Mouse (Mus musculus) myocyte (in vitro differentiated cells): Measurements from ENCODE around the gene Epas1. TPM values are rescaled to one million over a fixed set of nuclear protein-coding genes. Genes with fewer than 3 reads are reported as not detected.

Experiments
- H3K27me3 ChIP-seq: one replicate; pipeline ENCODE4 v1.6.1; 2011; ENCODE audit not compliant: control insufficient read depth, insufficient read depth, insufficient read length
- H3K36me3 ChIP-seq: one replicate; pipeline ENCODE4 v1.6.1; 2011; ENCODE audit not compliant: control insufficient read depth, insufficient read depth
- H3K4me2 ChIP-seq: one replicate; pipeline ENCODE4 v1.6.1; 2011; ENCODE audit warnings: low read depth, control low read depth
- H3K4me3 ChIP-seq: one replicate; pipeline ENCODE4 v1.5.1; 2011; ENCODE audit warnings: mild to moderate bottlenecking, control low read depth, moderate library complexity
- H3K79me2 ChIP-seq: one replicate; pipeline ENCODE4 v1.6.1; 2011; ENCODE audit not compliant: control insufficient read depth, insufficient read depth
- H3ac ChIP-seq: one replicate; pipeline ENCODE4 v1.6.1; 2011; ENCODE audit not compliant: control insufficient read depth, insufficient read length
- CEBPB ChIP-seq: IDR thresholded peaks from 2 replicates; pipeline ENCODE4 v1.6.1; 2011; ENCODE audit warnings: mild to moderate bottlenecking, moderate library complexity; ENCODE audit not compliant: poor library complexity, insufficient read depth, severe bottlenecking
- E2F4 ChIP-seq: IDR thresholded peaks from one replicate; pipeline ENCODE4 v1.6.1; 2011; ENCODE audit warnings: mild to moderate bottlenecking, control low read depth, moderate library complexity; ENCODE audit not compliant: insufficient read depth
- MAX ChIP-seq: IDR thresholded peaks from one replicate; pipeline ENCODE4 v1.6.1; 2011; ENCODE audit warnings: low read depth, mild to moderate bottlenecking, control low read depth
- MYOD1 ChIP-seq, 3 experiments: IDR thresholded peaks; one replicate each; pipeline ENCODE4 v1.6.1; 2011; ENCODE audit warnings: control low read depth in 2 of 3, low read depth in 2 of 3, mild to moderate bottlenecking in 2 of 3, moderate library complexity in 1 of 3; ENCODE audit not compliant: insufficient read length in 2 of 3, control insufficient read depth in 1 of 3
- MYOG ChIP-seq, 3 experiments: IDR thresholded peaks; one replicate each; pipeline ENCODE4 v1.6.1; 2011; ENCODE audit warnings: control low read depth in 2 of 3, low read depth in 2 of 3, mild to moderate bottlenecking in 2 of 3; ENCODE audit not compliant: insufficient read length in 2 of 3, control insufficient read depth in 1 of 3, insufficient read depth in 1 of 3
- POLR2A ChIP-seq: IDR thresholded peaks from one replicate; pipeline ENCODE4 v1.6.1; 2011; ENCODE audit warnings: low read depth, mild to moderate bottlenecking, control low read depth, moderate library complexity; ENCODE audit not compliant: insufficient read length
- POLR2AphosphoS2 ChIP-seq: IDR thresholded peaks from one replicate; pipeline ENCODE4 v1.6.1; 2011; ENCODE audit warnings: low read depth, control low read depth; ENCODE audit not compliant: insufficient read length
- REST ChIP-seq: IDR thresholded peaks from one replicate; pipeline ENCODE4 v1.6.1; 2011; ENCODE audit warnings: mild to moderate bottlenecking, control low read depth, moderate library complexity; ENCODE audit not compliant: insufficient read depth, insufficient read length
- SRF ChIP-seq: IDR thresholded peaks from one replicate; pipeline ENCODE4 v1.6.1; 2011; ENCODE audit warnings: low read depth; ENCODE audit not compliant: control insufficient read depth, insufficient read length
- TCF12 ChIP-seq: IDR thresholded peaks from one replicate; pipeline ENCODE4 v1.6.1; 2011; ENCODE audit warnings: mild to moderate bottlenecking, control low read depth; ENCODE audit not compliant: poor library complexity, insufficient read depth, severe bottlenecking
- TCF3 ChIP-seq: IDR thresholded peaks from one replicate; pipeline ENCODE4 v1.6.1; 2011; ENCODE audit warnings: low read depth, control low read depth; ENCODE audit not compliant: insufficient read length
- USF1 ChIP-seq: IDR thresholded peaks from one replicate; pipeline ENCODE4 v1.6.1; 2011; ENCODE audit warnings: low read depth, mild to moderate bottlenecking, control low read depth, moderate library complexity
- polyA plus RNA-seq: library from polyadenylated mRNA; unstranded; fragments of >200 nt; fragmentation: generic; extraction: Trizol; gene quantifications from one replicate; pipeline ENCODE4 v1.2.1, GENCODE M21; 2012; ENCODE audit warnings: missing spikeins

The Epas1 gene
- polyA plus RNA-seq, 1 experiment = 0.06 TPM

- H3ac ChIP-seq = no peak overlapping the region
- H3K4me3 ChIP-seq = no peak overlapping the region
- no peak overlapping the region for H3K4me2 ChIP-seq
- H3K27me3 ChIP-seq = no peaks in the 10 kb centered on the region
- H3K36me3 ChIP-seq = no peaks in the 10 kb centered on the region
- TF ChIP-seq MYOD1 (IDR thresholded peaks at IDR 0.05; ENCODE audit: control insufficient read depth in 1 of 3, insufficient read length in 2 of 3, low read depth in 2 of 3) (no peak), MYOG (IDR thresholded peaks at IDR 0.05; ENCODE audit: control insufficient read depth in 1 of 3, insufficient read depth in 1 of 3, insufficient read length in 2 of 3, low read depth in 2 of 3) (no peak), SRF (no peak), REST (no peak), POLR2AphosphoS2 (no peak), POLR2A (no peak), CEBPB (no peak)
- no peaks in the 10 kb centered on the region for H3K79me2 ChIP-seq
These were observed 22.2 kb upstream of the Epas1 start for GRCm38 (mm10) chr17:86731273-86731672.

DNA sequence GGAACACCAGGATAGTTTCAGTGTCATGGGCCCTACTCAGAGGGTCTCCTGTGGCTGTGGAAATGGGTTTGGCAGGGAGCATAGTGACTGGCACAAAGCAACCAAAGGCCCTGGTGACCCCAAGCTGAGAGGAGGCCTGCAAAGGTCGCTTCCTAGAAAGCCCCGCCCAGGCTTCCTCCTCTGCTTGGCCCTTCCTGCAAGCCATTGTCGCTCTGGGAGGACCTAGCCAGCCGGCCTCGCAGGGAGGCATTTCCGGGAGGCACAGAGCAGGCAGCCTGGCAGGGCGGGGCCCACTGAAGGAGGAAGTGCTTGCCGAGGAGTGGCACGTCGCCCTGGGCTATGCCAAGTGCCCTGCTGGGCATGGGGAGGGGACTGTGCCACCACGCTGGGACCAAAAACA lies 21.5 kb upstream of the Epas1 start:
- Histone ChIP-seq H3K79me2 (no peaks in the 10 kb centered on the region), H3ac (no peak overlapping the region), H3K4me3 (no peak overlapping the region), H3K36me3 (no peaks in the 10 kb centered on the region), H3K27me3 (no peaks in the 10 kb centered on the region), H3K4me2 (no peak overlapping the region)
- TF ChIP-seq E2F4 (no peak), CEBPB (no peak), TCF12 (no peak), MYOD1 (IDR thresholded peaks at IDR 0.05; ENCODE audit: control insufficient read depth in 1 of 3, insufficient read length in 2 of 3, low read depth in 2 of 3) (no peak), USF1 (no peak), POLR2A (no peak), MAX (no peak), TCF3 (no peak), SRF (no peak), REST (no peak), POLR2AphosphoS2 (no peak), MYOG (IDR thresholded peaks at IDR 0.05; ENCODE audit: control insufficient read depth in 1 of 3, insufficient read depth in 1 of 3, insufficient read length in 2 of 3, low read depth in 2 of 3) (no peak)

DNA sequence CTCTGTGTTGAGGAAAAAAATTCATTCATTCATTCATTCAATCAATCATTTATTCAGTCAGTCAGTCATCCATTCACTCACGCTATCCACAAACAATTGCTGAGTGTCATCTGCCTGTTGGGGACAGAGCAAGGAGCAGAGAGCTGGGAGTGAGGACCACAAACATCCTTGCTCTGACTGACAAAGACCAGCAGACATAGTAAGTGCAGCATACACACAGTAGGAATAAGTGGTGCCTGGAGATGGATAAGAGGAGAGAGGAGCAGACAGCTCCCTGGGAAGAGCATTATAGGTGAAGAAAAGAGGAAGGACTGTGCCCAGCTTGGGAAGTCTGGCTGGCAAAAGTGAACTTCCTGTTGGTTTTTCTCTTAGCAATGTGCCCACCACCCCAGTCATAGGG lies 21.0 kb upstream of the Epas1 start:
- H3K79me2 ChIP-seq = no peaks in the 10 kb centered on the region
- no peaks in the 10 kb centered on the region for H3K36me3 ChIP-seq
- H3K27me3 ChIP-seq = no peaks in the 10 kb centered on the region
- no peak overlapping the region for H3ac ChIP-seq
- TF ChIP-seq MYOG (IDR thresholded peaks at IDR 0.05; ENCODE audit: control insufficient read depth in 1 of 3, insufficient read depth in 1 of 3, insufficient read length in 2 of 3, low read depth in 2 of 3) = no peak
- H3K4me2 ChIP-seq = no peak overlapping the region
- no peak overlapping the region for H3K4me3 ChIP-seq

- Histone ChIP-seq H3K4me2 (no peak overlapping the region), H3K36me3 (no peaks in the 10 kb centered on the region), H3K27me3 (no peaks in the 10 kb centered on the region), H3ac (no peak overlapping the region), H3K79me2 (no peaks in the 10 kb centered on the region), H3K4me3 (no peak overlapping the region)
- TF ChIP-seq TCF3 = no peak
- TF ChIP-seq SRF = no peak
- no peak for TF ChIP-seq USF1
- no peak for TF ChIP-seq REST
- TF ChIP-seq CEBPB = no peak
- no peak for TF ChIP-seq POLR2AphosphoS2
- no peak for TF ChIP-seq TCF12
- no peak for TF ChIP-seq E2F4
- no peak for TF ChIP-seq MYOD1 (IDR thresholded peaks at IDR 0.05; ENCODE audit: control insufficient read depth in 1 of 3, insufficient read length in 2 of 3, low read depth in 2 of 3)
- no peak for TF ChIP-seq MYOG (IDR thresholded peaks at IDR 0.05; ENCODE audit: control insufficient read depth in 1 of 3, insufficient read depth in 1 of 3, insufficient read length in 2 of 3, low read depth in 2 of 3)
- TF ChIP-seq MAX = no peak
- no peak for TF ChIP-seq POLR2A
These were observed 19.9 kb upstream of the Epas1 start for GRCm38 (mm10) chr17:86733644-86734043.

DNA sequence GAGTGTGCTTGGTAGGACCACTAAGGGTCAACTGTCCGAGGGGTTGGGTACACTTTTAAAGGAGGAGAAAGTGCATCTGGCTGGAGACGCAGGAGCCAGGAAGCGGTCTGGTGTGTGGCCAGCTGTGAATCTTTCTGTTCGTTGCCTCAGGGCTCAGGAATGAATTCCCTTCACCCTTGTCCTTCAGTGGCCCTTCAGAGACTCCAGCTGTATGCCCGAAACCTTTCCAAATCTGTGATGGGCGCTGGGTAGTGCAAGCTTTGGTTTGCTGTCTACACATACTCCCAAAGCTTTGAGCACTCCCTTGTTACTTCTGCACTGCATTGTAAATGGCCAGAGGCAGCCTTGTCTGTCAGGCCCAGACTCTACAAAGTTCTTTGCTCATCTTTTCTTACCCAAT lies 15.0 kb upstream of the Epas1 start:
- no peaks in the 10 kb centered on the region for H3K27me3 ChIP-seq
- H3K36me3 ChIP-seq = no peaks in the 10 kb centered on the region
- TF ChIP-seq POLR2AphosphoS2 (no peak), E2F4 (no peak), SRF (no peak), REST (no peak), MAX (no peak), POLR2A (no peak), TCF3 (no peak), USF1 (no peak), MYOD1 (IDR thresholded peaks at IDR 0.05; ENCODE audit: control insufficient read depth in 1 of 3, insufficient read length in 2 of 3, low read depth in 2 of 3) (no peak), CEBPB (no peak), MYOG (IDR thresholded peaks at IDR 0.05; ENCODE audit: control insufficient read depth in 1 of 3, insufficient read depth in 1 of 3, insufficient read length in 2 of 3, low read depth in 2 of 3) (no peak), TCF12 (no peak)
- no peak overlapping the region for H3K4me3 ChIP-seq
- H3K79me2 ChIP-seq = no peaks in the 10 kb centered on the region
- H3K4me2 ChIP-seq = no peak overlapping the region
- H3ac ChIP-seq = no peak overlapping the region
